Mouse (Mus musculus): ENCODE measurements at regions not wholly inside any gene's neighbourhood (a gene's known extent, or its start where the extent isn't known, plus 50 kb on each side); places are given as distances from the start of the nearest gene placed in this dataset.

DNA sequence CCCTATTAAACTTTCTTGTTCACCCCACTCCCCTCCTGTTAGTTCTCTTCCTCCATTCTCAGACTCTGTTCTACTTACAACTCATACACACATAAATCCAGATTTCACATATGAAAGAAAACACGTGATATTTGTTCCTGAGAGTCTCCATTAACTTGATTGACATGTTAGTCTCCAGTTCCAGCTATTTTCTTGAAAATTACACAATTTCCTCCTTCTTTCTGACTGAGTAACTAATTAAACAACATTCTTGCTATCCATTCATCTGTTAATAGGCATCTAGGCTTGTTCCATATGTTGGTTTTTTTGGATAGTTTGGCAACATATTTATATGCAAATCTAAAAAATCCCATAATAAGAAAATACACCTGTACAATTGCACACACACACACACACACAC, 161.7 kb upstream of the Nr2f1 start:
- TF ChIP-seq ZC3H11A (IDR thresholded peaks at IDR 0.05; ENCODE audit: borderline replicate concordance, low read depth, low read length): no peak
- no peak for TF ChIP-seq CHD2 (IDR thresholded peaks at IDR 0.05; ENCODE audit: low read depth, low read length)
- no peak for TF ChIP-seq ZNF384 (IDR thresholded peaks at IDR 0.05; ENCODE audit: low read depth, low read length)
- no peak for TF ChIP-seq MAFK (IDR thresholded peaks at IDR 0.05; ENCODE audit: insufficient read depth, low read depth, low read length)
- TF ChIP-seq HCFC1 (IDR thresholded peaks at IDR 0.05; ENCODE audit: borderline replicate concordance, insufficient read depth, low read length): no peak
